Mouse (Mus musculus): Measurements from ENCODE around the gene Smim24. TPM values are rescaled to one million over a fixed set of nuclear protein-coding genes. Genes with fewer than 3 reads are reported as not detected.

The Smim24 gene
- polyA plus RNA-seq, 1 experiment = 3,612 TPM

GRCm38 (mm10) chr10:81424246-81425051 is 31.6 kb downstream of the Smim24 start:
- 0 out of 2 replicates have a peak, but pooled peaks have one; percentile 1 for TF ChIP-seq POLR2A (IDR thresholded peaks at IDR 0.05; ENCODE audit: control insufficient read depth, low read depth, low read length)
- TF ChIP-seq CTCF (IDR thresholded peaks at IDR 0.05; ENCODE audit: control insufficient read depth, insufficient read depth, insufficient replicate concordance, low read depth, low read length) = no peak
- Histone ChIP-seq H3K4me3 (ENCODE audit: control insufficient read depth, low read depth, low read length) (no peak overlapping the region), H3K4me1 (ENCODE audit: control insufficient read depth, insufficient read depth, low read length) (peaks cover 21% of the 10 kb centered on the region), H3K27ac (ENCODE audit: control insufficient read depth, insufficient read depth, low read depth, low read length) (no peak overlapping the region), H3K36me3 (ENCODE audit: control insufficient read depth, insufficient read depth, low read length) (no peaks in the 10 kb centered on the region), H3K27me3 (ENCODE audit: control insufficient read depth, insufficient read depth, low read length) (no peaks in the 10 kb centered on the region)

DNA sequence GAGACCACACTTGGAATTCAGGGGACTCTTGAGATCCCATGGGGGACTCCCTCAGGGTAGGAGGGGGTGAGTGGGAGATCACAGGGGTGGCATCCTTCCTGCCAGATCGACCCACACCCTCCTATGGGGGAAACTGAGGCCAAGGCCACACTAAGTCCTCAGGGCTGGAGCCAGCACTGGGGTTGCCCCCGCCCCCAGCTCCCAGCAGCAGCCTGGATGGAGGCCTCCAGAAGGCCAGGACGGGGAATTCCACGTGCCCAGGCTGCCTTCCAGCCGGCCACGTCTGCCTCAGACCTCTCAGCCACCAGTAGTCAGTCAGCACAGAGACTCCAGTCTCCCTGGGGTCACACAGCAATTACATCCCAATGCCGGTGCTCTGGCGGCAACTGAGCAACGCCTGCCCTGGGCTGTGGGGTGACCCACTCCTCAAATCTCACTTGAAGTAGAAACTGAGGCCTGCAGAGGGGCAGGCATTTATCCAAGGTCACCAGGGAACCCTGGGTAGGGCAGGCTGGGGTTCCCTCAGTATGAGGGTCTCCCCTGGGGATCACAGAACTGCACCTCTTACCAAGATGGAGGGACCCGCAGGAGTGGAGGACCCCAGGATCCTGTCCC is 32.5 kb downstream of the Smim24 start:
- peaks cover 23% of the 10 kb centered on the region for H3K4me1 ChIP-seq (ENCODE audit: control insufficient read depth, insufficient read depth, low read length)
- H3K27me3 ChIP-seq (ENCODE audit: control insufficient read depth, insufficient read depth, low read length) = no peaks in the 10 kb centered on the region
- no peaks in the 10 kb centered on the region for H3K36me3 ChIP-seq (ENCODE audit: control insufficient read depth, insufficient read depth, low read length)
- no peak overlapping the region for H3K4me3 ChIP-seq (ENCODE audit: control insufficient read depth, low read depth, low read length)
- TF ChIP-seq POLR2A (IDR thresholded peaks at IDR 0.05; ENCODE audit: control insufficient read depth, low read depth, low read length) = no peak
- H3K27ac ChIP-seq (ENCODE audit: control insufficient read depth, insufficient read depth, low read depth, low read length) = no peak overlapping the region; the same call in 1 of the 2 replicates

DNA sequence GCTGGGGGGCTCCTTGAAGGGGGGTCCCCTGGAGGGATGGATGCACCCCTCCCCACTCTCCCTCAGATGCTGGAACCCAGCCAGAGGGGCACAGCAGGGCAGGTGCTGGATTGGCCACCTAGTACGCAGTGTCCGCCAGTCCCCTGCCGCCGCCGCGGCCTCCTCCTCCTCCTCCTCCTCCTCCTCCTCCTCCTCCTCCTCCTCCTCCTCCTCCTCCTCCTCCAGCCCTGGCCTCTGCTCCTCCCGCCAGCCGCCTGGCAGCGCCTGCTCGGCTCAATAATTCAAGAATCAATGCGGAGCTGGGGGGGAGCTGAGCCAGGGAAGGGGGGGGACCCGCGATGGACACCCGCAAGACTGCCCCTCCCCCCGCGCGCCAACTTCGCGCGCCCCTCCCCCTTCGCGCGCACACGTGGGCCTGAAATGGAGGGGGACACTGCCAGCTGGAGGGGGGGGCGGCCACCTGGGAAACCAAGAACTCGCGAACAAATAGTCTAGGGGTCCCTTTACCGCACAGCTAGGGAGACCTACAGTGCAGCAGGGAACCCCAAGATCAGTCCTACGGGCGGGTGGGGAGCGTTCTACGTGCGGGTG is 33.3 kb downstream of the Smim24 start:
- TF ChIP-seq CTCF (IDR thresholded peaks at IDR 0.05; ENCODE audit: control insufficient read depth, insufficient read depth, insufficient replicate concordance, low read depth, low read length) = no peak
- TF ChIP-seq POLR2A (IDR thresholded peaks at IDR 0.05; ENCODE audit: control insufficient read depth, low read depth, low read length) = no peak
- Histone ChIP-seq H3K4me1 (ENCODE audit: control insufficient read depth, insufficient read depth, low read length) (peaks cover 21% of the 10 kb centered on the region), H3K36me3 (ENCODE audit: control insufficient read depth, insufficient read depth, low read length) (no peaks in the 10 kb centered on the region), H3K4me3 (ENCODE audit: control insufficient read depth, low read depth, low read length) (peak overlapping the region; percentile 80), H3K27me3 (ENCODE audit: control insufficient read depth, insufficient read depth, low read length) (no peaks in the 10 kb centered on the region), H3K27ac (ENCODE audit: control insufficient read depth, insufficient read depth, low read depth, low read length) (no peak overlapping the region)

GRCm38 (mm10) chr10:81426897-81427296 is 34.0 kb downstream of the Smim24 start:
- Histone ChIP-seq H3K36me3 (ENCODE audit: control insufficient read depth, insufficient read depth, low read length) (no peaks in the 10 kb centered on the region), H3K4me1 (ENCODE audit: control insufficient read depth, insufficient read depth, low read length) (peaks cover 26% of the 10 kb centered on the region), H3K27me3 (ENCODE audit: control insufficient read depth, insufficient read depth, low read length) (no peaks in the 10 kb centered on the region), H3K27ac (ENCODE audit: control insufficient read depth, insufficient read depth, low read depth, low read length) (peak overlapping the region; percentile 52; the same call in 1 of the 2 replicates), H3K4me3 (ENCODE audit: control insufficient read depth, low read depth, low read length) (peak overlapping the region; percentile 80)
- no peak for TF ChIP-seq CTCF (IDR thresholded peaks at IDR 0.05; ENCODE audit: control insufficient read depth, insufficient read depth, insufficient replicate concordance, low read depth, low read length)
- TF ChIP-seq POLR2A (IDR thresholded peaks at IDR 0.05; ENCODE audit: control insufficient read depth, low read depth, low read length) = no peak

- Histone ChIP-seq H3K27ac (ENCODE audit: control insufficient read depth, insufficient read depth, low read depth, low read length) (no peak overlapping the region), H3K4me1 (ENCODE audit: control insufficient read depth, insufficient read depth, low read length) (peaks cover 27% of the 10 kb centered on the region), H3K36me3 (ENCODE audit: control insufficient read depth, insufficient read depth, low read length) (no peaks in the 10 kb centered on the region), H3K4me3 (ENCODE audit: control insufficient read depth, low read depth, low read length) (no peak overlapping the region; the same call in 1 of the 2 replicates), H3K27me3 (ENCODE audit: control insufficient read depth, insufficient read depth, low read length) (no peaks in the 10 kb centered on the region)
- TF ChIP-seq CTCF (IDR thresholded peaks at IDR 0.05; ENCODE audit: control insufficient read depth, insufficient read depth, insufficient replicate concordance, low read depth, low read length) = no peak
- no peak for TF ChIP-seq POLR2A (IDR thresholded peaks at IDR 0.05; ENCODE audit: control insufficient read depth, low read depth, low read length)
These were observed 34.5 kb downstream of the Smim24 start for GRCm38 (mm10) chr10:81427327-81427726.

DNA sequence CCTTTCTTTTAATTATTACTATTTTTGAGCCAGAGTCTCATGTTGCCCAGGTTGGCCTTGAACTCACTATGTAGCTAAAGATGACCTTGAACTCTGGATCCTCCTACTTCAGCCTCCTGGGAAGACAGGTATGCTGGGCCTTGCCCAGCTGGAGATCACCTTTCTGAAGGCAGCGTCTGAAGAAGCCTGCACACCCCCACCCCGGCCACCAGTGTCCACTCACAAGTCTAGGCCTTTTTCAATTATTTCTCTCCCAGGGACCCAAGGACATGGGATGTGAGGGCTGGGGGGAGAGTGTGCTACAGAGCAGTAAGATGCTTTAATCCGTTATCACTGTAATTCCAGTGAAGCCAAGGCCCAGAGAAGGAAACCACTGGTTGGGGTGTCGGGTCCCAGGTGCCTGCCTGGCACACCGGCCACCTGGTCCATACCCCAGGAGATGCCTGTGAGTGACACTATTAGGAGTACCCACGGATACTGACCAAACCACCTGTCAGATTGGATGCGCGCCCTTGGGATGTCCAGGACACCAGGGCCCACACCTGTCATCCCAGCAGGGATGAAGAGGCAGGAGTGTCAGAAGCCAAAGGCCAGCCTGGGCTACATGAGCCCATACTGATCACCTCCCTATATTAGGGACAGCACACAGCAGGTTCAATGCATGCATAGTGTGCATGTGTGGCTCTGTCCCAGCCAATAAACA is 35.1 kb downstream of the Smim24 start:
- H3K36me3 ChIP-seq (ENCODE audit: control insufficient read depth, insufficient read depth, low read length) = no peaks in the 10 kb centered on the region
- TF ChIP-seq POLR2A (IDR thresholded peaks at IDR 0.05; ENCODE audit: control insufficient read depth, low read depth, low read length) (no peak), CTCF (IDR thresholded peaks at IDR 0.05; ENCODE audit: control insufficient read depth, insufficient read depth, insufficient replicate concordance, low read depth, low read length) (no peak)
- H3K27me3 ChIP-seq (ENCODE audit: control insufficient read depth, insufficient read depth, low read length) = no peaks in the 10 kb centered on the region
- H3K4me3 ChIP-seq (ENCODE audit: control insufficient read depth, low read depth, low read length) = no peak overlapping the region
- H3K4me1 ChIP-seq (ENCODE audit: control insufficient read depth, insufficient read depth, low read length) = peaks cover 31% of the 10 kb centered on the region
- H3K27ac ChIP-seq (ENCODE audit: control insufficient read depth, insufficient read depth, low read depth, low read length) = no peak overlapping the region

DNA sequence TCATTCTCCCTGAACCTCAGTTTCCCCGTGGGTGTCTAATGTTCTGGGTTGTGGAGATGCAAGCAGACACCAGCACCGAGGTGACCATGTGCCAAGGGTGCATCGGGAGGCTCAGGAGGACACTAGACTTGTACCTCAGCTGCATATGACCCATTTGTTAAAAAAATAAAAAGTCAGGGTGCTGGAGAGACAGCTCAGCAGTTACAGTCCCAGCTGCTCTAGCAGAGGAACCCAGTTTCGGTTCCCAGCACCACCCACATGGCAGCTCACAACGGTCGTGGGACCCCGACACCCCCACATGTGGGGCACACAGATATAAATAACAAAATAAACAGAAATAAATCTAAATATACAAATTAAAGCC is 35.6 kb downstream of the Smim24 start:
- H3K4me1 ChIP-seq (ENCODE audit: control insufficient read depth, insufficient read depth, low read length) = peaks cover 37% of the 10 kb centered on the region
- TF ChIP-seq CTCF (IDR thresholded peaks at IDR 0.05; ENCODE audit: control insufficient read depth, insufficient read depth, insufficient replicate concordance, low read depth, low read length) (no peak), POLR2A (IDR thresholded peaks at IDR 0.05; ENCODE audit: control insufficient read depth, low read depth, low read length) (no peak)
- H3K4me3 ChIP-seq (ENCODE audit: control insufficient read depth, low read depth, low read length) = no peak overlapping the region
- no peaks in the 10 kb centered on the region for H3K36me3 ChIP-seq (ENCODE audit: control insufficient read depth, insufficient read depth, low read length)
- no peak overlapping the region for H3K27ac ChIP-seq (ENCODE audit: control insufficient read depth, insufficient read depth, low read depth, low read length)
- no peaks in the 10 kb centered on the region for H3K27me3 ChIP-seq (ENCODE audit: control insufficient read depth, insufficient read depth, low read length)
